Mouse (Mus musculus) MEL (cell line): ENCODE results near the gene Adcy7. TPM values are rescaled to one million over a fixed set of nuclear protein-coding genes. Genes with fewer than 3 reads are reported as not detected.

Experiments used
- DNase-seq: peaks from one replicate; pipeline ENCODE4 v3.0.0; 2011; ENCODE audit warnings: low read depth, low spot score
- H3K27ac ChIP-seq: 2 replicates; pipeline ENCODE4 v1.5.1; 2012; ENCODE audit warnings: low read depth, mild to moderate bottlenecking, control low read depth, low read length, moderate library complexity; ENCODE audit not compliant: control insufficient read depth
- H3K27me3 ChIP-seq, 2 experiments: fragments of 150-350 bp in 1 of 2; sonication (generic) in 1 of 2; 2 replicates each; pipeline ENCODE4 v1.6.1; 2012; ENCODE audit warnings: low read length in 2 of 2, mild to moderate bottlenecking in 2 of 2, improper control_type of control experiment in 1 of 2, moderate library complexity in 1 of 2; ENCODE audit not compliant: insufficient read depth in 2 of 2, control insufficient read depth in 1 of 2
- H3K36me3 ChIP-seq, 2 experiments: 2 replicates each; pipeline ENCODE4 v1.6.1; 2012 to 2014; ENCODE audit warnings: low read length in 2 of 2, improper control_type of control experiment in 1 of 2, inconsistent platforms in 1 of 2, mild to moderate bottlenecking in 1 of 2; ENCODE audit not compliant: insufficient read depth in 2 of 2, control insufficient read depth in 1 of 2
- H3K4me1 ChIP-seq, 2 experiments: fragments of 150-350 bp in 1 of 2; sonication (generic) in 1 of 2; 2 replicates each; pipeline ENCODE4 v1.6.1; 2012; ENCODE audit warnings: low read length in 2 of 2, improper control_type of control experiment in 1 of 2, mild to moderate bottlenecking in 1 of 2; ENCODE audit not compliant: insufficient read depth in 2 of 2, control insufficient read depth in 1 of 2
- H3K4me3 ChIP-seq, 2 experiments: fragments of 150-350 bp in 1 of 2; sonication (generic) in 1 of 2; 2 replicates each; pipeline ENCODE4 v1.5.1; 2012; ENCODE audit warnings: low read depth in 2 of 2, low read length in 2 of 2, mild to moderate bottlenecking in 2 of 2, moderate library complexity in 2 of 2, control low read depth in 1 of 2, improper control_type of control experiment in 1 of 2; ENCODE audit not compliant: control insufficient read depth in 1 of 2, insufficient read depth in 1 of 2
- H3K79me2 ChIP-seq: 2 replicates; pipeline ENCODE4 v1.6.1; 2012; ENCODE audit warnings: mild to moderate bottlenecking, low read length, moderate library complexity; ENCODE audit not compliant: control insufficient read depth, poor library complexity, insufficient read depth
- H3K9ac ChIP-seq: 2 replicates; pipeline ENCODE4 v1.6.1; 2012; ENCODE audit warnings: low read depth, mild to moderate bottlenecking, control low read depth, low read length, moderate library complexity; ENCODE audit not compliant: control insufficient read depth, poor library complexity, severe bottlenecking
- H3K9me3 ChIP-seq: fragments of 150-350 bp; sonication (generic); replicated peaks from 2 replicates; pipeline ENCODE4 v1.6.1; 2012; ENCODE audit warnings: mild to moderate bottlenecking, low read length, improper control_type of control experiment, moderate library complexity; ENCODE audit not compliant: insufficient read depth
- CHD1 ChIP-seq: IDR thresholded peaks from 2 replicates; pipeline ENCODE4 v1.6.1; 2012; ENCODE audit warnings: low read depth, mild to moderate bottlenecking, inconsistent platforms, low read length, improper control_type of control experiment
- CTCF ChIP-seq, 3 experiments: IDR thresholded peaks in 2 of 3; conservative IDR thresholded peaks in 1 of 3; 2 replicates each; pipeline ENCODE4 v1.5.1; 2011 to 2012; ENCODE audit warnings: low read length in 3 of 3, low read depth in 2 of 3, mild to moderate bottlenecking in 2 of 3, improper control_type of control experiment in 1 of 3, inconsistent platforms in 1 of 3, mixed read lengths in 1 of 3, moderate library complexity in 1 of 3; ENCODE audit not compliant: control insufficient read depth in 1 of 3, insufficient read depth in 1 of 3, poor library complexity in 1 of 3, severe bottlenecking in 1 of 3
- ELF1 ChIP-seq: IDR thresholded peaks from 2 replicates; pipeline ENCODE4 v1.6.1; 2014; ENCODE audit warnings: low read depth, mild to moderate bottlenecking, inconsistent platforms, low read length, improper control_type of control experiment, moderate library complexity
- EP300 ChIP-seq, 2 experiments: IDR thresholded peaks; 2 replicates each; pipeline ENCODE4 v1.6.1; 2011; ENCODE audit warnings: improper control_type of control experiment in 2 of 2, low read length in 2 of 2, low read depth in 1 of 2, mild to moderate bottlenecking in 1 of 2
- GABPA ChIP-seq: IDR thresholded peaks from 2 replicates; pipeline ENCODE4 v1.6.1; 2012; ENCODE audit warnings: low read depth, mild to moderate bottlenecking, inconsistent platforms, low read length, improper control_type of control experiment, moderate library complexity
- GATA1 ChIP-seq: IDR thresholded peaks from 2 replicates; pipeline ENCODE4 v1.6.1; 2011; ENCODE audit warnings: low read depth, low read length, improper control_type of control experiment
- HCFC1 ChIP-seq: IDR thresholded peaks from 2 replicates; pipeline ENCODE4 v1.6.1; 2012; ENCODE audit warnings: low read depth, mild to moderate bottlenecking, inconsistent platforms, low read length, improper control_type of control experiment, moderate library complexity
- KAT2A ChIP-seq: conservative IDR thresholded peaks from 2 replicates; pipeline ENCODE4 v1.6.1; 2012; ENCODE audit warnings: low read depth, low read length, improper control_type of control experiment, inconsistent platforms
- MAZ ChIP-seq: IDR thresholded peaks from 2 replicates; pipeline ENCODE4 v1.6.1; 2012; ENCODE audit warnings: low read depth, mild to moderate bottlenecking, inconsistent platforms, low read length, improper control_type of control experiment
- MYC ChIP-seq: IDR thresholded peaks from 2 replicates; pipeline ENCODE4 v1.6.1; 2011; ENCODE audit warnings: low read depth, mild to moderate bottlenecking, low read length, improper control_type of control experiment, moderate library complexity
- POLR2A ChIP-seq, 2 experiments: IDR thresholded peaks; 2 replicates each; pipeline ENCODE4 v1.6.1; 2011 to 2012; ENCODE audit warnings: low read length in 2 of 2, mild to moderate bottlenecking in 2 of 2, control low read depth in 1 of 2, improper control_type of control experiment in 1 of 2, low read depth in 1 of 2, moderate library complexity in 1 of 2; ENCODE audit not compliant: control insufficient read depth in 1 of 2, insufficient read depth in 1 of 2, poor library complexity in 1 of 2
- POLR2AphosphoS2 ChIP-seq: IDR thresholded peaks from 2 replicates; pipeline ENCODE4 v1.6.1; 2011; ENCODE audit warnings: low read length, improper control_type of control experiment
- POLR2AphosphoS5 ChIP-seq: IDR thresholded peaks from 2 replicates; pipeline ENCODE4 v1.6.1; 2012; ENCODE audit warnings: low read depth, borderline replicate concordance, mild to moderate bottlenecking, inconsistent platforms, low read length, moderate library complexity, mixed read lengths
- RAD21 ChIP-seq: IDR thresholded peaks from 2 replicates; pipeline ENCODE4 v1.6.1; 2011; ENCODE audit warnings: mild to moderate bottlenecking, low read depth, low read length, improper control_type of control experiment
- SMC3 ChIP-seq: IDR thresholded peaks from 2 replicates; pipeline ENCODE4 v1.6.1; 2011; ENCODE audit warnings: low read depth, low read length, improper control_type of control experiment
- TAL1 ChIP-seq: IDR thresholded peaks from 2 replicates; pipeline ENCODE4 v1.6.1; 2012; ENCODE audit warnings: mild to moderate bottlenecking, inconsistent platforms, low read length, moderate library complexity, mixed read lengths
- TCF12 ChIP-seq: IDR thresholded peaks from 2 replicates; pipeline ENCODE4 v1.6.1; 2014; ENCODE audit warnings: low read depth, mild to moderate bottlenecking, inconsistent platforms, low read length, improper control_type of control experiment, moderate library complexity
- UBTF ChIP-seq: IDR thresholded peaks from 2 replicates; pipeline ENCODE4 v1.6.1; 2012; ENCODE audit warnings: low read depth, mild to moderate bottlenecking, inconsistent platforms, low read length, improper control_type of control experiment, moderate library complexity, borderline replicate concordance; ENCODE audit not compliant: insufficient read depth
- ZKSCAN1 ChIP-seq: IDR thresholded peaks from 2 replicates; pipeline ENCODE4 v1.6.1; 2012; ENCODE audit warnings: low read depth, mild to moderate bottlenecking, inconsistent platforms, low read length, improper control_type of control experiment, moderate library complexity
- polyA plus RNA-seq, 2 experiments: library from polyadenylated mRNA; stranded (reverse) in 1 of 2; unstranded in 1 of 2; fragments of >175 nt in 1 of 2; fragments of >200 nt in 1 of 2; gene quantifications; 2 replicates each; pipeline versions ENCODE4 v1.2.1 to v1.2.4; 2012; ENCODE audit warnings: low replicate concordance in 2 of 2, low read depth in 1 of 2; ENCODE audit not compliant: insufficient read length in 2 of 2, insufficient read depth in 1 of 2, missing spikeins in 1 of 2
- total RNA-seq: library from RNA; depleted of rRNA; stranded (reverse); fragments of 300-350 nt; gene quantifications from 2 replicates; pipeline ENCODE4 v1.2.3, GENCODE M21; 2012

Adcy7 gene
- total and polyA plus RNA-seq, 3 experiments = 62.9 to 83.7 TPM; not detected in 1

DNA sequence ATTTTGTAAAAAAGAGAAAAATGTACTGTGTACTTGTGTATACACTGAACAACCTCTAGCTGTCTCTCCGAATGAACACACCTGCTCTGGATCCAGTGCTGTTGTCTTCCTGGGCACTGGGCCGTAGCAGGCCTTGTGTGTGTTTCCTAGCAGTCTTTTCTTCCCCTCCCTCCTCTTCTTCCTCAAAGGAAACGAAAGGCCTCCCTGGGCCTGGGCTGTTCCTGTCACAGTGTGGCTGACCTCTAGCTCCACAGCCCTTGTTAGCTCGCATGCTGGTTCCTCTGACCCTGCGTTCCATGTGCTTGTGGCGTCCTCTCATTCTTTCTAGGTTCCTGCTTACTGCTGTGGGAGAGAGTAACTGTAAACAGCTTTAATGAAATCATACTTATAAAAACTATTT lies 14.2 kb upstream of the Adcy7 start:
- Histone ChIP-seq H3K27me3 (no peaks in the 10 kb centered on the region), H3K79me2 (no peaks in the 10 kb centered on the region), H3K27ac (no peak overlapping the region), H3K9me3 (no peaks in the 10 kb centered on the region), H3K9ac (no peak overlapping the region), H3K4me3 (no peak overlapping the region), H3K4me1 (no peaks in the 10 kb centered on the region), H3K36me3 (peaks cover 0 to 11% of the 10 kb centered on the region in 2 experiments; a peak in 2 of 4 replicates)
- no peak for DNase-seq
- no peak for TF ChIP-seq UBTF

- TF ChIP-seq POLR2A (IDR thresholded peaks at IDR 0.05; ENCODE audit: control insufficient read depth in 1 of 2, insufficient read depth in 1 of 2, low read depth in 1 of 2, low read length in 2 of 2, poor library complexity in 1 of 2) (no peak), CHD1 (no peak), TCF12 (no peak), POLR2AphosphoS5 (no peak), POLR2AphosphoS2 (no peak), CTCF (IDR thresholded peaks at IDR 0.05 in 2 of 3, conservative IDR thresholded peaks at IDR 0.05 in 1 of 3; ENCODE audit: control insufficient read depth in 1 of 3, insufficient read depth in 1 of 3, low read depth in 2 of 3, low read length in 3 of 3, poor library complexity in 1 of 3, severe bottlenecking in 1 of 3) (no peak), RAD21 (no peak), KAT2A (no peak), ELF1 (no peak), TAL1 (no peak), EP300 (IDR thresholded peaks at IDR 0.05; ENCODE audit: low read depth in 1 of 2, low read length in 2 of 2) (no peak), SMC3 (no peak), MYC (no peak), ZKSCAN1 (no peak), GATA1 (no peak), HCFC1 (no peak), MAZ (no peak), GABPA (no peak)
- Histone ChIP-seq H3K79me2 (no peaks in the 10 kb centered on the region), H3K27ac (no peak overlapping the region), H3K4me1 (no peaks in the 10 kb centered on the region), H3K36me3 (peaks cover 0 to 10% of the 10 kb centered on the region in 2 experiments; a peak in 2 of 4 replicates), H3K9ac (no peak overlapping the region), H3K9me3 (no peaks in the 10 kb centered on the region), H3K27me3 (no peaks in the 10 kb centered on the region), H3K4me3 (no peak overlapping the region)
- DNase-seq = no peak
These were observed 13.7 kb upstream of the Adcy7 start for GRCm38 (mm10) chr8:88258544-88258943.
